ENCODE assay signal across 17 mouse cellular contexts in the genomic region with DNA sequence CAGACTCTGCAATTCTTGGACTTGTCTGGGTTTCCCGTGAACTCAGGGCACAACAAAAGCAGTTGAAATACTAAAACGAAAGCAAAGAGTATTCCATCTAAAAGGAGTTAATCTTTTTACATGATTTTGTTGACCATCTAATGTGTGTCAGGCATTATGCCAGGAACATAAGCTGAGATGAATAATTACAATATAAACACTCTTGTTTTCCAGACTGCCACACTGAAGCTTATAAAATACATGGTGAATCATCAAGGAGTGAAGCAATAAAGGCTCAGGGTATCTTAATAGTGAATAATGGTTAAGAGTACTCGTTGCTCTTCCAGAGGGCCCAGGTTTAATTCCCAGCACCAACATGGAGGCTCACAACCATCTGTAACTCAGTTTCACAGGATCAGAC. TPM values are rescaled to one million over a fixed set of nuclear protein-coding genes. Genes with fewer than 3 reads are reported as not detected.
"Had no signal": no experiment of that assay in that cellular context is flagged by ENCODE, and none has a peak within 500 bp of the region (broad histone marks: within the 10 kb centered on the region; RNA-seq: fewer than 3 reads in every experiment).

No protein-coding gene starts in this region.

- H3K4me1 ChIP-seq: liver, embryonic 13.5 days; megakaryocyte, embryonic 14.5 days; midbrain, embryonic 15.5 days had no signal

- H3K4me2 ChIP-seq: limb, embryonic 12.5 days; liver, embryonic 13.5 days; midbrain, embryonic 11.5 days; midbrain, embryonic 15.5 days; neural tube, embryonic 13.5 days; stomach, embryonic 15.5 days had no signal

- ATAC-seq: liver, postnatal 0 days; midbrain, embryonic 15.5 days had no signal

- H3K27me3 ChIP-seq: limb, embryonic 12.5 days; liver, embryonic 13.5 days; midbrain, embryonic 15.5 days; neural tube, embryonic 13.5 days; stomach, embryonic 15.5 days had no signal

- H3K9ac ChIP-seq: limb, embryonic 12.5 days; liver, embryonic 13.5 days; liver, postnatal 0 days; midbrain, embryonic 15.5 days; neural tube, embryonic 13.5 days; stomach, embryonic 15.5 days had no signal

- DNase-seq: kidney, adult 9 months; kidney, postnatal 25 days; layer of hippocampus, adult 9-11 months; layer of hippocampus, postnatal 36 days; liver; liver, embryonic 13.5 days; liver, postnatal 0 days; retina, postnatal 1 day; thymus, postnatal 4 days had no signal

- H3K9me3 ChIP-seq: limb, embryonic 12.5 days; midbrain, embryonic 15.5 days; neural tube, embryonic 13.5 days; stomach, embryonic 15.5 days had no signal

- H3K4me3 ChIP-seq: limb, embryonic 12.5 days; liver, embryonic 13.5 days; megakaryocyte, embryonic 14.5 days; midbrain, embryonic 15.5 days; neural tube, embryonic 13.5 days; stomach, embryonic 15.5 days had no signal

- H3K27ac ChIP-seq: limb, embryonic 12.5 days; liver, embryonic 13.5 days; macrophage; midbrain, embryonic 15.5 days; neural tube, embryonic 13.5 days; stomach, embryonic 15.5 days had no signal

- H3K36me3 ChIP-seq: limb, embryonic 12.5 days; liver, embryonic 13.5 days; midbrain, embryonic 15.5 days; neural tube, embryonic 13.5 days; stomach, embryonic 15.5 days had no signal

RNA-seq across cellular contexts. Expression of gene A930033H14Rik, which starts 31.9 kb away (rescaled TPM):
- total RNA-seq: monocyte, adult 5-6 weeks had no signal
